Mouse (Mus musculus) induced T-regulatory cell, adult 2 months (primary cell): ENCODE measurements around the gene Hist4h4.
"Not testable (repeated sequence)": the region's sequence is repeated elsewhere in the genome, so short reads cannot be mapped to it uniquely, and the experiment has no call there.

Experiments used
- DNase-seq: peaks from one replicate; pipeline ENCODE4 v3.0.0-alpha.2; 2012; ENCODE audit warnings: low read depth

Hist4h4 gene

DNA sequence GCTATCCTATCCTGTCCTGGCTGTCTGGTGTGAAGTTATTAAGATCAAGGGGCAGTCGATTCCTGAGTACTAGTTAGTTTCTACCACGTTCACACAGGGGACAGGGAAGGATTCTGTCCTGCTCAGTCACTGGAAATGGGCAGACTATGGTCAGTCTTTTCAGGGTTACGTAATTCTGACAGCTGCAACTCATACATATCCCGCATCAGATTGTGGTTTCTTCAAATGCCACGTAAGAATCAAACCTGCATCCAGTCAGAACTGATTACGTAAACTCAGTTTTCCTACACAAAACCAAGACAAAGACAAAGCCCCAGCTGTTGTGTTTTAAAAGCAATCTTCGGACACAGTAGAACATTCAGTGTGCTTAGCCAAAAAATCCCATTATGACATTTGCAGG, 11.2 kb upstream of the Hist4h4 start:
- DNase-seq: no peak

DNA sequence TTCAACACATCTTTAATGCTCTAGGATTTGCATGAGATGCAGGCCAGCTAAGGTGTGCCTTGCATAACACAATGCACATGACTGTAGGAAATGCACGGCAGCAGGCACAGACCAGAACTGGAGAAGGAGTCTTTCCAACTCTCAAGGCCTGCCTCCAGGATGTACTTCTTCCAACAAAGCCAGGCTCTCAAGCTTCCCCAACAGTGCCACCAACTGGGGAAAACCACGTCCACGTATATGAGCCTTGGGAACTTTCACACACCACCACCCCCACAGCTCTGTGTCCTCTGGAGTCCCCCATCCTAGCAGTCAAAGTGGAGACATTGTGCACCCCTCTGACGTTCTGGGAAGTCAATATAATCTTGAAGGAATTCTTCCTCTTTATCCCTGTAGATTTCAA, 8.9 kb upstream of the Hist4h4 start:
- no peak for DNase-seq

- DNase-seq: no peak
Measured at GRCm38 (mm10) chr6:136811196-136811595, 7.0 kb upstream of the Hist4h4 start.

DNA sequence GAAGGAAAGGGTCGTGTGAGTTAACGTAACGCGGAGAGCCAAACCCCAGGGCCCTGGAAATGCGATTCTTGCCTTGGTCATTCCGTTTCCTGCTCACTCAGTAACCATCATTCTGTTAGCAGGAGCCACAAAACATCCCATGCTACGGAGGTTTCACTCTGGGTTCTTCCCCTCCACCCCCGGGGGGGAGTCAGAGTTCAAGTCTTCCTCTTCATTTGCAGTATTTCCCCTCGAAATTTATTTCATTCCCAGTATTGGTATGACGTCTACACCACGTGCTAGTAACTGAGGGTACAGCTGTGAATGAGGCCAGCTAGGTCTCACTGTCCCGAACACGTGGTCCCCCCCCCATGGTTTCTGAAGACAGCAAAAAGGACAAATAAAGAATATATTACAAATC, 5.5 kb upstream of the Hist4h4 start:
- DNase-seq: peak; percentile 49

- peak; percentile 83 for DNase-seq
Measured at GRCm38 (mm10) chr6:136809077-136809476, 4.9 kb upstream of the Hist4h4 start.

GRCm38 (mm10) chr6:136808631-136809046, 4.4 kb upstream of the Hist4h4 start:
- DNase-seq: peak; percentile 68

GRCm38 (mm10) chr6:136808014-136808417, 3.8 kb upstream of the Hist4h4 start, which contains the start of gene H2afj:
H2afj (plus strand) TSS chr6:136808244.
- peak; percentile 98 for DNase-seq

GRCm38 (mm10) chr6:136807395-136808013, 3.3 kb upstream of the Hist4h4 start:
- DNase-seq: no peak

GRCm38 (mm10) chr6:136806819-136807218, 2.6 kb upstream of the Hist4h4 start:
- no peak for DNase-seq

GRCm38 (mm10) chr6:136805409-136805775, 1.2 kb upstream of the Hist4h4 start:
- DNase-seq: peak; percentile 28

DNA sequence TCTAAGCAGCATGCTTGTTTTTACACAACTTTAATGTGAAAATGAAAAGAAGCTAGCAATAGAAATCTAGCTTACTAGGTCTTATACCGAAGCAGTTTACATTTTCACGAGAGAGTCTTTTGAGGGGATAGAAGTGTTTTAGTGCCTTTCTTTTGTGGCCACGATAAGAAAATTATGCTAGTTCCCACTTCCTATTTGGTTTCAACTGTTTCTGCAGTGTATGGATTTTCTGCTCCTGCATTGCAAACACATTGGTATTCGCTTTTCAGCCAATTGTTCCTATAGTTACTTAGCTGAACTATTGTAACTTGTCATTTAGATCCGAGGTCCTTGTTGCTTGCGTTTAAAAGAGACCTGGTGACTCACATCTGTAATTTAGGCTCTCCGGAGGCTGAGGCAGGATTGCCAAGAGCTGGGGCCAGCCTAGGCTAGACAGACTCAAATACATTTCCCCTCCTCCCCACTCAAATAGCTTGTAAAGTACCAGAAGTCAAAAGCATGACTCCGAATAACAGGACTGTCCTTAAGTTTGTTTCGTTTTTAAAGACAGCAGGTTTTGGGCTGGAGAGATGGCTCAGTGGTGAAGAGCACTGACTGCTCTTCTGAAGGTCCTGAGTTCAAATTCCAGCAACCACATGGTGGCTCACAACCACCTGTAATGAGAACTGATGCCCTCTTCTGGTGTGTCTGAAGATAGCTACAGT, 642 bp upstream of the Hist4h4 start:
- DNase-seq: peak; percentile 77

- no peak for DNase-seq
Measured at GRCm38 (mm10) chr6:136803093-136803738, 999 bp downstream of the Hist4h4 start.

DNA sequence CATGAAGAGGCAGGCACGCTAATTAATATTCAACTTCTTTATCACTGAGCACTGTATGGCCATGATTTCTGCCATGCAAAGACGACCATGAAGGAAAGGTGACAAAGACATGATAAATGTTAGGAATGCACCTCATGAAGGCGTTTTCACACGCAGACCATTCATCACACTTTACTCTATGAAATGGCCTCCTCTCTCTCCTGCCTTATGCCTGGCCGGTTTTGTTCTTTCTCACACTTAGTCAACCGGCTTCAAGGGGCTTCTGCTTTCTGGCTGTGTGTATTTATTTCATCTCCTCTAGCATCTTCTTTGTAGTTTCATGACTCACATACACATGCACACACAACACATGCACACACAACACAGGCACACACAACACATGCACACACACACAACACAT, 2.9 kb downstream of the Hist4h4 start:
- DNase-seq: no peak

DNA sequence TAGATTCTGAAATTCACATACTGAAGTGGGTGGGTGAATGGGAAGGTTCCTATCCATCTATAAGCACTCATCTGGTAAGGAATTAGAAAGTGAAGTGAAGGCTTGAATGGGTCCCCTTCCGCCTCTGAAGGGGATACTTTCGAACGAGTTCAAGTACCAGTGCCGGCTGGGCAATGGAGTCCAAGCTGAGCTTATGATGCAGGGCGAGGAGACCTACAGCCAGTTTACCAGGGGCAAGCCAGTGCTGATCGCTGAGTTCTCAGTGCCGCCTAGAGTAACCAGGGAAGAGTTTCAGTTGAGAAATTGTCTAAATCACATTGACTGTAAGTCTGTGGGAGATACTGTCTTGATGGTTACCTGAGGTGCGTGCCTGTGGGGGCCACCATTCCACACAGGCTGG, 3.5 kb downstream of the Hist4h4 start:
- no peak for DNase-seq

- DNase-seq: not testable (repeated sequence)
Measured at GRCm38 (mm10) chr6:136797874-136798693, 6.1 kb downstream of the Hist4h4 start.

DNA sequence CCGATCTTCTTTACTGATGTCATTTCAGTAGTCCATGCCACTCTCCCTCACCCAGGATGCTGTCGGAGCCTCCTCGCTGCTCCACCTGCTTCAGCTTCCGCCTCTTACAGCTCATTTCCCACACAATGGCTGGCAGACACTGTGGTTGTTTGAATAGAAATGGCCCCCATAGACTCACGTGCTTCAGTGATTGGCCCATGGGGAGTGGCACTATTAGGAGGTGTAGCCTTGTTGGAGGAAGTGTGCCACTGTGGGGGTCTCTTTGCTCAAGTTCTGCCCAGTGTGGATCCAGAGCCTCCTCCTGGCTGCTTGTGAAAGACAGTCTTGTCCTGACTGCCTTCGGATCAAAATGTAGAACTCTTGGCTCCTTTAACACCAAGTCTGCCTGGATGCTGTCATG, 8.4 kb downstream of the Hist4h4 start:
- DNase-seq: no peak

GRCm38 (mm10) chr6:136795110-136795509, 9.1 kb downstream of the Hist4h4 start:
- no peak for DNase-seq

DNA sequence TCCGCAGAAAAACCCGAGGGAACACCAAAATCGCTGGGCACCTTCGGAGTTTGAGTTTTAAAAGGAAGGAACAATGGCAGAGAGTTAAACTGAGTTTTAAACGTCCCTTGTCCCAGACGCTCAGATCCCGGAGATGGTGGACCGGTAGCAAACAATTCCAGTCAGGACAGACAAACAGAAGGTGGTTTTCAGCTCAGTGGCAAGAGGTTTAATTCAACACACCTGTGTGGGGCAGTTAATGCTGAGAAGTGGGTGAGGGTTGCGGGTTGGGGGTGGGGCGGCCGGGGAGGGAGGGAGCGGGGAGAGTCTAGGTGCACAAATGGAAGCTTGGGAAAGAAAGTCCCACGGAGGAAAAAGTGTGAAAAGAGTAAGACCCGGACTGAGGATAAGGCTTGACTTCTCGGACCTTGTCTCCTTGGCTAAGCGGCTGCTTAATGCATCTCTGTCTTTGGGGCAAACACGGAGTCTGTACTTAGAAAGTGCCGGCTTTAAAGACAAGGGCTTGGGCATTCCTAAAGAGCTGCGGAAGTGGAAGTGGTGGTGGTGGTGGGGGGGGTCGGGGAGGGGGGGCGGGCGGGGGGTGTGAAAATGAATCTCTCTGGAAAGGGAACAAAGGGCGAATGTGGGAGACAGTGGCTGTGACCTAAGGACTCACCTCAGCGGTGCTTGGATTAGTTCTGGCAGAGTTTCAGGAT, 10.2 kb downstream of the Hist4h4 start:
- no peak for DNase-seq

DNA sequence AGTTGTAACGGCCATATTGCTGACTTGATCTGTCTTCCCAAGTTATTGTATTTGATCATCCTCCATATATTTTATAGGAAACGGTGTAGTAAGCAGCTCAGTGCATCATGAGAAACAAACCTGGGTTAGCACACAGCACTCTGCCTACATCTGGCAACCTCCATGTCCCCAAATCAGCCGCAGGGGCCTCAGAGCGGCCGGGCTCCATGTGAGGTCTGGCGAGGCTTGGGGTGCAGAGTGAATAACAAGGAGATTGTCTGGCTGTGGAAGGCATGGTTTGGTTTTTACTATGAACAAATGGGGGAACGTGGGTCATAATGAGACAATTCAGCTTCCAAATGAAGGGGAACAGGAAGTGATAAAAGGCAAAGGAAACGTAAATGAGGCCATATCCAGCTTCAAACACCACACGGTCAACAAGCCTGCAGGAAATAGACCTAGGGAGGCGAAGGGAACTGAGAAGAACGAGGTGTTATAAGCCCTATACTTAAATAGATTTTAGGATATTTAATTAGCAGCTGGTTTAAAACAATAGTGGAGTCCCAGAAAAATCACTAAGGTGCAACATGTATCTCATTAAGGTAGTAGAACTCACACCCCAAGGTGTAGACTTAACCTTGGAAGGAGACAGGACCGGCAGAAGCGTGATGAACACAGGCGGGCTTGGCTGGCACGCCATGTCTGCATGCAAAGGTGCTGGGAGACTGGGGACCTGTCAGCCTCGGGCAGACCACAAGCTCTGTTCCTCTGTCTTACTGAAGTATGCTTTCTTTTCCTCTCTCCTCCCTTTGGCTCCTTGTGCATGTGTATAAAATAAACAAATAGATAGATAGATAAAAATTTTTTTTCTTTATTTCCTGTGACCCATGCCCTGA, 11.1 kb downstream of the Hist4h4 start:
- no peak for DNase-seq

GRCm38 (mm10) chr6:136789391-136789971, 14.7 kb downstream of the Hist4h4 start:
- DNase-seq: no peak
